Mouse (Mus musculus) thymus, adult 2 months (tissue): ENCODE data around the gene Zfp324. TPM values are rescaled to one million over a fixed set of nuclear protein-coding genes. Genes with fewer than 3 reads are reported as not detected.

Experiments used
- DNase-seq: peaks from one replicate; pipeline ENCODE4 v3.0.0; 2021
- H3K27ac ChIP-seq: fragments of 200-500 bp; 2 replicates; pipeline ENCODE4 v1.5.1; 2012; ENCODE audit warnings: low read length, control low read depth; ENCODE audit not compliant: control insufficient read depth, insufficient read depth
- H3K27me3 ChIP-seq: fragments of 200-500 bp; 2 replicates; pipeline ENCODE4 v1.6.1; 2012; ENCODE audit warnings: mild to moderate bottlenecking, low read length, moderate library complexity, mixed read lengths; ENCODE audit not compliant: control insufficient read depth, insufficient read depth
- H3K36me3 ChIP-seq: fragments of 200-500 bp; 2 replicates; pipeline ENCODE4 v1.6.1; 2012; ENCODE audit warnings: mild to moderate bottlenecking, low read length, moderate library complexity; ENCODE audit not compliant: control insufficient read depth, insufficient read depth
- H3K4me1 ChIP-seq: fragments of 200-500 bp; replicated peaks from 2 replicates; pipeline ENCODE4 v1.6.1; 2012; ENCODE audit warnings: low read length; ENCODE audit not compliant: control insufficient read depth, insufficient read depth
- H3K4me3 ChIP-seq: fragments of 200-500 bp; 2 replicates; pipeline ENCODE4 v1.5.1; 2012; ENCODE audit warnings: mild to moderate bottlenecking, low read length, control low read depth, moderate library complexity; ENCODE audit not compliant: control insufficient read depth, insufficient read depth
- CTCF ChIP-seq: fragments of 200-500 bp; IDR thresholded peaks from 2 replicates; pipeline ENCODE4 v1.5.1; 2012; ENCODE audit warnings: mild to moderate bottlenecking, control low read depth, low read length, moderate library complexity, borderline replicate concordance; ENCODE audit not compliant: control insufficient read depth, poor library complexity, insufficient read depth; ENCODE audit errors: extremely low read depth
- POLR2A ChIP-seq: fragments of 200-500 bp; IDR thresholded peaks from 2 replicates; pipeline ENCODE4 v1.6.1; 2012; ENCODE audit warnings: mild to moderate bottlenecking, low read length, control low read depth, moderate library complexity; ENCODE audit not compliant: control insufficient read depth, poor library complexity, insufficient read depth; ENCODE audit errors: extremely low read depth
- WGBS: fragments of 180-500 bp; shearing (Covaris S2); methylation state at CpG from one replicate; pipeline ENCODE4 v1.1.7; 2018; 5-methylcytosine and 5-hydroxymethylcytosine counted together
- polyA plus RNA-seq: library from polyadenylated mRNA; depleted of rRNA; stranded (reverse); fragments of >200 nt; gene quantifications from 2 replicates; pipeline ENCODE4 v1.2.3, GENCODE M21; 2012

Gene Zfp324
- polyA plus RNA-seq, 1 experiment: 8.7 TPM

GRCm38 (mm10) chr7:12961511-12962141 is 4.0 kb upstream of the Zfp324 start:
- Histone ChIP-seq H3K27me3 (no peaks in the 10 kb centered on the region), H3K27ac (peak overlapping the region; percentile 91), H3K4me3 (peak overlapping the region; percentile 84), H3K36me3 (no peaks in the 10 kb centered on the region), H3K4me1 (peaks cover 18% of the 10 kb centered on the region)
- DNase-seq: peak; percentile 69
- TF ChIP-seq POLR2A (no peak), CTCF (no peak)
- under 1% methylated on average over 29 of the region's 29 CpGs for WGBS

- Histone ChIP-seq H3K36me3 (peaks cover 7% of the 10 kb centered on the region), H3K27me3 (no peaks in the 10 kb centered on the region), H3K4me3 (peak overlapping the region; percentile 71), H3K27ac (0 out of 2 replicates have a peak overlapping the region, but pooled peaks have one; percentile 17), H3K4me1 (peaks cover 17% of the 10 kb centered on the region)
- TF ChIP-seq CTCF (no peak), POLR2A (no peak)
- WGBS: 2% methylated on average over 25 of the region's 29 CpGs
- DNase-seq: peak; percentile 74
These were observed 637 bp downstream of the Zfp324 start for GRCm38 (mm10) chr7:12966104-12966845.

- H3K4me3 ChIP-seq: no peak overlapping the region
- no peaks in the 10 kb centered on the region for H3K27me3 ChIP-seq
- DNase-seq: no peak
- TF ChIP-seq CTCF: no peak
- TF ChIP-seq POLR2A: no peak
- WGBS: 97% methylated on average over 25 of the region's 25 CpGs
- H3K4me1 ChIP-seq: peaks cover 7% of the 10 kb centered on the region
- H3K36me3 ChIP-seq: peaks cover 11% of the 10 kb centered on the region
- H3K27ac ChIP-seq: no peak overlapping the region
These were observed 5.3 kb downstream of the Zfp324 start for GRCm38 (mm10) chr7:12970906-12971305.

- TF ChIP-seq POLR2A: peak; percentile 82
- no peak; the same call in 1 of the 2 replicates for TF ChIP-seq CTCF
- H3K27ac ChIP-seq: peak within 1 kb of the TSS; percentile 88
- peaks cover 16% of the 10 kb centered on the region for H3K4me1 ChIP-seq
- H3K4me3 ChIP-seq: peak within 1 kb of the TSS; percentile 73
- 1% methylated on average over 49 of the region's 49 CpGs for WGBS
- DNase-seq: peak; percentile 96
- no peaks in the 10 kb centered on the region for H3K27me3 ChIP-seq
- no peaks in the 10 kb centered on the region for H3K36me3 ChIP-seq
These were observed 12.2 kb downstream of the Zfp324 start, which contains the start of gene Zfp446 for GRCm38 (mm10) chr7:12977682-12978389. Gene Zfp446 (plus strand): TSS chr7:12977848.

- TF ChIP-seq POLR2A (no peak), CTCF (no peak)
- peaks cover 16% of the 10 kb centered on the region for H3K4me1 ChIP-seq
- H3K27me3 ChIP-seq: no peaks in the 10 kb centered on the region
- 78% methylated on average over 18 of the region's 18 CpGs for WGBS
- DNase-seq: no peak
- peak overlapping the region; percentile 88 for H3K27ac ChIP-seq
- no peak overlapping the region for H3K4me3 ChIP-seq
- no peaks in the 10 kb centered on the region for H3K36me3 ChIP-seq
These were observed 13.5 kb downstream of the Zfp324 start for GRCm38 (mm10) chr7:12978931-12979722.

GRCm38 (mm10) chr7:12979776-12980175 is 14.1 kb downstream of the Zfp324 start:
- no peaks in the 10 kb centered on the region for H3K36me3 ChIP-seq
- TF ChIP-seq POLR2A: no peak
- TF ChIP-seq CTCF: no peak
- 92% methylated on average over 6 of the region's 6 CpGs for WGBS
- H3K27ac ChIP-seq: no peak overlapping the region
- H3K4me1 ChIP-seq: peaks cover 16% of the 10 kb centered on the region
- no peak for DNase-seq
- no peak overlapping the region for H3K4me3 ChIP-seq
- no peaks in the 10 kb centered on the region for H3K27me3 ChIP-seq
